Mouse (Mus musculus) myocyte (in vitro differentiated cells): ENCODE results near the gene Apip.

Source experiments
- MYOG ChIP-seq, 3 experiments: IDR thresholded peaks; one replicate each; pipeline ENCODE4 v1.6.1; 2011; ENCODE audit warnings: control low read depth in 2 of 3, low read depth in 2 of 3, mild to moderate bottlenecking in 2 of 3; ENCODE audit not compliant: insufficient read length in 2 of 3, control insufficient read depth in 1 of 3, insufficient read depth in 1 of 3
- POLR2A ChIP-seq: IDR thresholded peaks from one replicate; pipeline ENCODE4 v1.6.1; 2011; ENCODE audit warnings: low read depth, mild to moderate bottlenecking, control low read depth, moderate library complexity; ENCODE audit not compliant: insufficient read length
- USF1 ChIP-seq: IDR thresholded peaks from one replicate; pipeline ENCODE4 v1.6.1; 2011; ENCODE audit warnings: low read depth, mild to moderate bottlenecking, control low read depth, moderate library complexity

DNA sequence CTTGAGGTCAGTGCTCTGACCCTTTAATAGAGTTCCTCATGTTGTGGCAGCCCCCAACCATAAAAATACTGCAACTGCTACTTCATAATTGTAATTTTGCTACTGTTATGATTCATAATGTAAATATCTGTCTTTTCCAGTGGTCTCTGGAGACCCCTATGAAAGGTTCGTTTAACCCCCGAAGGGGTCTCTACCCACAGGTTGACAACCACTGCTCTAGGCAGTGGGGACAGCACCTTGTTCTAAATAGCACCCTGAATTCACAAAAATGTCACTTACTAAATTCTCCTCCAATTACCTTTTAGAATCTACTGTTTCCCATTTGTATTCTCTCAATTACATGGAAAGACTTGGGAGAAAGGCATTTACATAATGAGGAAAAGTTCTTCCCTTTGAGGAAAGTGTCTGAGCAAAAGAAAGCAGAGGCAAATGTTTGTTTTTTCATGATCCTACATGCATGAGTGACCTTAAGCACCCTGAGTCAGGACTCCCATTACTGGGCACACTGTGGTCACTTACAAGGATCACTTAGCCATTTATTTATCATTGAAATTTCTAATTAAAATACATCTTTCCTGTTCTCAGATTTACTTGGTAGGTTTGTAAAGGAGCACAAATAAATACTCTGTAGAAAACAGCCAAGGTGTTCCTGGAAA lies 5.8 kb upstream of the Apip start:
- TF ChIP-seq POLR2A (no peak), MYOG (IDR thresholded peaks at IDR 0.05; ENCODE audit: control insufficient read depth in 1 of 3, insufficient read depth in 1 of 3, insufficient read length in 2 of 3, low read depth in 2 of 3) (no peak), USF1 (no peak)
